Mouse (Mus musculus): ENCODE measurements at regions not wholly inside any gene's neighbourhood (a gene's known extent, or its start where the extent isn't known, plus 50 kb on each side); places are given as distances from the start of the nearest gene placed in this dataset.

- DNase-seq: no peak
Measured at GRCm38 (mm10) chr6:117012621-117013020, 155.7 kb upstream of the Cxcl12 start.

- no peak for DNase-seq
Measured at GRCm38 (mm10) chr6:117015461-117015860, 152.9 kb upstream of the Cxcl12 start.

GRCm38 (mm10) chr6:117021851-117022250 is 146.5 kb upstream of the Cxcl12 start:
- no peak for DNase-seq

- no peak for DNase-seq
Measured at GRCm38 (mm10) chr6:117032042-117032746, 136.1 kb upstream of the Cxcl12 start.

- no peak for DNase-seq
Measured at GRCm38 (mm10) chr6:117043744-117044143, 124.6 kb upstream of the Cxcl12 start.

- no peak for DNase-seq
Measured at GRCm38 (mm10) chr6:117049459-117050010, 118.8 kb upstream of the Cxcl12 start.

GRCm38 (mm10) chr6:117060688-117061087 is 107.6 kb upstream of the Cxcl12 start:
- no peak for DNase-seq

- no peak for DNase-seq
Measured at GRCm38 (mm10) chr6:117067541-117068305, 100.6 kb upstream of the Cxcl12 start.

GRCm38 (mm10) chr6:117071311-117071710 is 97.0 kb upstream of the Cxcl12 start:
- no peak for DNase-seq

- no peak for DNase-seq
Measured at GRCm38 (mm10) chr6:117071857-117072256, 96.5 kb upstream of the Cxcl12 start.

- no peak for DNase-seq
Measured at GRCm38 (mm10) chr6:117079500-117079899, 88.8 kb upstream of the Cxcl12 start.

- no peak for DNase-seq
Measured at GRCm38 (mm10) chr6:117080973-117081372, 87.4 kb upstream of the Cxcl12 start.

- no peak for DNase-seq
Measured at GRCm38 (mm10) chr6:117084211-117084610, 84.1 kb upstream of the Cxcl12 start.

GRCm38 (mm10) chr6:117084833-117085500 is 83.4 kb upstream of the Cxcl12 start:
- DNase-seq: no peak

GRCm38 (mm10) chr6:117094742-117095141 is 73.6 kb upstream of the Cxcl12 start:
- no peak for DNase-seq

GRCm38 (mm10) chr6:117099871-117100270 is 68.5 kb upstream of the Cxcl12 start:
- DNase-seq: no peak

GRCm38 (mm10) chr6:117102693-117103092 is 65.6 kb upstream of the Cxcl12 start:
- DNase-seq: no peak

GRCm38 (mm10) chr6:117104047-117104446 is 64.3 kb upstream of the Cxcl12 start:
- DNase-seq: no peak

GRCm38 (mm10) chr6:117104463-117104862 is 63.9 kb upstream of the Cxcl12 start:
- no peak for DNase-seq

GRCm38 (mm10) chr6:117105182-117105589 is 63.1 kb upstream of the Cxcl12 start:
- DNase-seq: no peak

GRCm38 (mm10) chr6:117110291-117110690 is 58.0 kb upstream of the Cxcl12 start:
- no peak for DNase-seq

- no peak for DNase-seq
Measured at GRCm38 (mm10) chr6:117114859-117115258, 53.5 kb upstream of the Cxcl12 start.

- no peak for DNase-seq
Measured at GRCm38 (mm10) chr6:117118081-117118480, 50.3 kb upstream of the Cxcl12 start.
